Mouse (Mus musculus) intestine, postnatal 0 days (tissue): ENCODE data around the gene Map3k10. TPM values are rescaled to one million over a fixed set of nuclear protein-coding genes. Genes with fewer than 3 reads are reported as not detected.
A peak's percentile ranks its signal among the peaks of the same experiment; 100 is the strongest.

ENCODE experiments used
- ATAC-seq: fragments of 200-750 bp; cut with Nextera tagmentation; 2 replicates; pipeline ENCODE4 v1.8.0; 2017; ENCODE audit warnings: mild to moderate bottlenecking, moderate TSS enrichment, moderate library complexity
- H3K27ac ChIP-seq: fragments of 300-500 bp; sonication (generic); 2 replicates; pipeline ENCODE4 v1.5.1; 2014; ENCODE audit warnings: mild to moderate bottlenecking, low read depth, low read length, moderate library complexity
- H3K27me3 ChIP-seq: fragments of 300-500 bp; sonication (generic); replicated peaks from 2 replicates; pipeline ENCODE4 v1.6.1; 2014; ENCODE audit warnings: low read length, mixed read lengths; ENCODE audit not compliant: control insufficient read depth, insufficient read depth
- H3K36me3 ChIP-seq: fragments of 300-500 bp; sonication (generic); 2 replicates; pipeline ENCODE4 v1.6.1; 2014; ENCODE audit warnings: mild to moderate bottlenecking, moderate library complexity; ENCODE audit not compliant: control insufficient read depth, insufficient read depth
- H3K4me1 ChIP-seq: fragments of 300-500 bp; sonication (generic); replicated peaks from 2 replicates; pipeline ENCODE4 v1.6.1; 2014; ENCODE audit warnings: antibody characterized with exemption, low read length, mixed read lengths; ENCODE audit not compliant: control insufficient read depth, insufficient read depth
- H3K4me2 ChIP-seq: fragments of 300-500 bp; sonication (generic); replicated peaks from 2 replicates; pipeline ENCODE4 v1.6.1; 2014; ENCODE audit warnings: low read depth, mild to moderate bottlenecking, moderate library complexity
- H3K4me3 ChIP-seq: fragments of 300-500 bp; sonication (generic); 2 replicates; pipeline ENCODE4 v1.5.1; 2014; ENCODE audit warnings: low read depth, low read length
- H3K9ac ChIP-seq: fragments of 300-500 bp; sonication (generic); 2 replicates; pipeline ENCODE4 v1.6.1; 2014; ENCODE audit warnings: mild to moderate bottlenecking, low read depth, low read length
- H3K9me3 ChIP-seq: fragments of 300-500 bp; sonication (generic); 2 replicates; pipeline ENCODE4 v1.6.1; 2016; ENCODE audit warnings: mixed run types; ENCODE audit not compliant: control insufficient read depth
- CTCF ChIP-seq: sonication (generic); IDR thresholded peaks from 2 replicates; pipeline ENCODE4 v1.5.1; 2016; ENCODE audit warnings: low read depth, mild to moderate bottlenecking, control low read depth, antibody characterized with exemption, moderate library complexity
- WGBS: fragments of 180-500 bp; shearing (Covaris S2); extraction: QIAGEN DNeasy Blood & Tissue Kit; methylation state at CpG from one replicate; pipeline ENCODE4 v1.1.7; 2014; 5-methylcytosine and 5-hydroxymethylcytosine counted together
- polyA plus RNA-seq: library from polyadenylated mRNA; unstranded; fragments of >200 nt; fragmentation: Nextera tagmentation; extraction: Ambion mirVana; gene quantifications from 2 replicates; pipeline ENCODE4 v1.2.1, GENCODE M21; 2015

Map3k10 gene
- polyA plus RNA-seq, 1 experiment from 2014 or later = 3.6 TPM

GRCm38 (mm10) chr7:27674195-27674521, 240 bp downstream of the Map3k10 start:
- WGBS = under 1% methylated on average over 31 of the region's 38 CpGs

GRCm38 (mm10) chr7:27673575-27674131, 745 bp downstream of the Map3k10 start:
- H3K4me1 ChIP-seq = no peaks in the 10 kb centered on the region
- H3K4me3 ChIP-seq = peak overlapping the region; percentile 95
- H3K27ac ChIP-seq = no peak overlapping the region
- no peaks in the 10 kb centered on the region for H3K9me3 ChIP-seq
- H3K36me3 ChIP-seq = no peaks in the 10 kb centered on the region
- ATAC-seq = no peak
- H3K4me2 ChIP-seq = peak overlapping the region; percentile 100
- no peaks in the 10 kb centered on the region for H3K27me3 ChIP-seq
- peak overlapping the region; percentile 75 for H3K9ac ChIP-seq
- WGBS = under 1% methylated on average over 51 of the region's 52 CpGs
- no peak for TF ChIP-seq CTCF

More at GRCm38 (mm10) chr7:27674195-27674521, 240 bp downstream of the Map3k10 start:
- H3K4me1 ChIP-seq = no peaks in the 10 kb centered on the region
- H3K9me3 ChIP-seq = no peaks in the 10 kb centered on the region
- peak overlapping the region; percentile 95 for H3K4me3 ChIP-seq
- no peak for TF ChIP-seq CTCF
- H3K9ac ChIP-seq = peak overlapping the region; percentile 75
- no peaks in the 10 kb centered on the region for H3K36me3 ChIP-seq
- no peaks in the 10 kb centered on the region for H3K27me3 ChIP-seq
- peak overlapping the region; percentile 100 for H3K4me2 ChIP-seq
- H3K27ac ChIP-seq = peak overlapping the region; percentile 16; the same call in 1 of the 2 replicates
- peak; percentile 53 for ATAC-seq

- Histone ChIP-seq H3K27me3 (no peaks in the 10 kb centered on the region), H3K4me2 (peak overlapping the region; percentile 100), H3K4me3 (peak overlapping the region; percentile 95), H3K36me3 (no peaks in the 10 kb centered on the region), H3K4me1 (no peaks in the 10 kb centered on the region), H3K9ac (peak overlapping the region; percentile 75), H3K9me3 (no peaks in the 10 kb centered on the region), H3K27ac (no peak overlapping the region)
- ATAC-seq = no peak
- 49% methylated on average over 9 of the region's 9 CpGs for WGBS
- peak; percentile 26 for TF ChIP-seq CTCF
Measured at GRCm38 (mm10) chr7:27673064-27673574, 1.3 kb downstream of the Map3k10 start.

GRCm38 (mm10) chr7:27662038-27662437, 12.4 kb downstream of the Map3k10 start:
- no peaks in the 10 kb centered on the region for H3K27me3 ChIP-seq
- no peaks in the 10 kb centered on the region for H3K9me3 ChIP-seq
- H3K4me2 ChIP-seq = no peak overlapping the region
- no peak for ATAC-seq
- 0 out of 2 replicates have a peak, but pooled peaks cover 8% of the 10 kb centered on the region for H3K36me3 ChIP-seq
- H3K4me1 ChIP-seq = no peaks in the 10 kb centered on the region
- no peak overlapping the region for H3K27ac ChIP-seq
- no peak overlapping the region for H3K9ac ChIP-seq
- no peak for TF ChIP-seq CTCF
- WGBS = 86% methylated on average over 4 of the region's 4 CpGs
- H3K4me3 ChIP-seq = no peak overlapping the region

- no peak overlapping the region for H3K27ac ChIP-seq
- no peaks in the 10 kb centered on the region for H3K9me3 ChIP-seq
- no peak overlapping the region for H3K4me2 ChIP-seq
- peaks cover 11% of the 10 kb centered on the region for H3K27me3 ChIP-seq
- no peak for TF ChIP-seq CTCF
- H3K36me3 ChIP-seq = 0 out of 2 replicates have a peak, but pooled peaks cover 5% of the 10 kb centered on the region
- 63% methylated on average over 14 of the region's 14 CpGs for WGBS
- no peak overlapping the region for H3K4me3 ChIP-seq
- H3K9ac ChIP-seq = no peak overlapping the region
- H3K4me1 ChIP-seq = no peaks in the 10 kb centered on the region
- ATAC-seq = no peak
Measured at GRCm38 (mm10) chr7:27658712-27659663, 15.4 kb downstream of the Map3k10 start.

- Histone ChIP-seq H3K27me3 (peaks cover 20% of the 10 kb centered on the region), H3K9me3 (no peaks in the 10 kb centered on the region), H3K27ac (no peak overlapping the region), H3K9ac (no peak overlapping the region), H3K4me2 (no peak overlapping the region), H3K4me1 (no peaks in the 10 kb centered on the region), H3K4me3 (no peak overlapping the region), H3K36me3 (0 out of 2 replicates have a peak, but pooled peaks cover 5% of the 10 kb centered on the region)
- TF ChIP-seq CTCF = no peak
- WGBS = 42% methylated on average over 53 of the region's 53 CpGs
- ATAC-seq = no peak
Measured at GRCm38 (mm10) chr7:27657824-27658395, 16.5 kb downstream of the Map3k10 start.
